Mouse (Mus musculus): ENCODE data around the gene Ifnar1. TPM values are rescaled to one million over a fixed set of nuclear protein-coding genes. Genes with fewer than 3 reads are reported as not detected.
"Not testable (repeated sequence)": the region's sequence is repeated elsewhere in the genome, so short reads cannot be mapped to it uniquely, and the experiment has no call there.

Ifnar1 gene
- total RNA-seq, 4 experiments from 2014 or later: 45.4 to 56.2 (median 49.8) TPM

DNA sequence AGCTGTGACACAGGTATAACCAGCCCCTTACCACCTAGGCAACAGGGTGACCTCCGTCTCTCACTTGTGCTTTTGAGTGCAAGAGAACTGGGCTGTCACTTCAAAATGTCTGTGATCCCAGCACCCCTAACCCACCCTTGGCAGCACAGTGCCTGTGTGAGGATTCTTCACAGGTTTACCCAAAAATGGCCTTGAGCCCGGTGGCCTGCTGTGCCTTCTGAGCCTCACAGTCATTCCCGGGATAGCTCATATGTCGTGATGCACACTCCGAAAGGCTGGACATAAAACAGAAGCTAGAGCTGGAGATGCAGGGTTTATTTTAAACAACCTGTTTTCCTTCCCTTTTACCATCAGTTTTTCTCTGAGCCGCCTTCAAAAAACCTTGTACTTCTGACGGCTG, 19.7 kb downstream of the Ifnar1 start:
- DNase-seq (ENCODE audit: low spot score in 2 of 2): no peak

DNA sequence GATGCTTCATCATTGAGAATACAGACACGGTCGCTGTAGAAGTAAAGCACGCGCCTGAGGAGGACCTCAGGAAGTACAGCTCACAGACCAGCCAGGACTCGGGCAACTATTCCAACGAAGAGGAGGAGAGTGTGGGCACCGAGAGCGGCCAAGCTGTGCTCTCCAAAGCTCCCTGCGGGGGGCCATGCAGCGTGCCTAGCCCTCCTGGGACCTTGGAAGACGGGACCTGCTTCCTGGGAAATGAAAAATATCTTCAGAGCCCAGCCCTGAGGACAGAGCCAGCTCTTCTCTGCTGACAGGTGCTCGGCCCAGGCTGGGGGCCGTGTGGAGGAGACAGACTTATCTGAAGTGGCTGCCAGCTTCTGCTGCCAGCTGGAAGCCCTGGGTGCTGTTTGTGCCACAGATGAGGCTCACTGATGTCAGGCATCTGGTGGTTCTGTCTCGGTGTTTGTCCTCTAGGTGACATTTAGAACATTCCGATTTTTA, 20.1 kb downstream of the Ifnar1 start:
- DNase-seq (ENCODE audit: low spot score in 2 of 2): no peak

DNA sequence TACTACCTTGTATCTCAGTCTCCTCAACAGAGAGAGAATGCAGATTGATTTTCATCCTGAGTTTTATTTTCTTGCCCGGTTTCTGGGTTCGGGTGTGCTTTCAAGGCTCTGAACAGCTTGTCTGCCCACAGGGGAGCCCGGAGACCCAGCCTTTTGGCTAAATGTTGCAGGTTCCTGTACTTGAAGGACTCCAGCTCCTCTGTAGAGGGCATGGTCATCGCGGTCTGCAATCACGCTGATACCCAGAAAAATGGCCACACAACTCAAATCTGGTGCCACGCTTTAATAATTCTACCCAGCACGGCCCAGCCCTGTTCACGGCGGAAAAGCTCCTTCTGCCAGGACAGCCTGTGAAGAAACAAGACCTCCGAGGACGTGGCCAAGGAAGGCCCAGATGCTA, 21.4 kb downstream of the Ifnar1 start:
- no peak for DNase-seq (ENCODE audit: low spot score in 2 of 2)

DNA sequence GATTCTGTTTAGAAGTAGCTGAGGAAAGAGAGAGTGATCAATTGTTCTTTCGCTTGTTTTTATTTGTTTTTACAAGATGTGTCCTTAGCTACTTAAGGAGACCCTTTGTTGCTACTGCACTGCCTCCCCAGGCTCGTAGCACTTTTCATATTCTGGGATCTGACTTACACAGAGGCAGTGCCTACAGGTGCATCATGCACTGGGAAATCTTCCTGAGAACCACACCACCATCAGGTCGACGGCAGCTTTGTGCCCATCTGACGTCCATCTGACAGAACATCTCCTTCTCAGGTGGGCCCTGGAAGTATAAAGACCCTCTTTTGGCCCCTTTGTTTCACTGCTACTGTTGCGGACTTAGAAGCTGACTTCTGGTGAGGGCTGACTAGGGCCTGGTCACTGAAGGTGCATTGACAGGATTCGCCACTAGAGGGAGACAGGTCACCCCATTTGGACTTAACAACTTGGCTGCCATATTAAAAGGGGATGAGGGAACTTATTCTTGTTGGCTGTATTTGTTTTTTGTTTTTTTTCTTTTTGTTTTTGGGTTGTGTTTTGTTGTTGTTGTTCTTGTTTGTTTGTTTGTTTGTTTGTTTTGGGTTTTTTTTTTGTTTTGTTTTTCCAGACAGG, 27.2 kb downstream of the Ifnar1 start:
- peak; percentile 50 to 72 for DNase-seq (ENCODE audit: low spot score in 2 of 2)

DNA sequence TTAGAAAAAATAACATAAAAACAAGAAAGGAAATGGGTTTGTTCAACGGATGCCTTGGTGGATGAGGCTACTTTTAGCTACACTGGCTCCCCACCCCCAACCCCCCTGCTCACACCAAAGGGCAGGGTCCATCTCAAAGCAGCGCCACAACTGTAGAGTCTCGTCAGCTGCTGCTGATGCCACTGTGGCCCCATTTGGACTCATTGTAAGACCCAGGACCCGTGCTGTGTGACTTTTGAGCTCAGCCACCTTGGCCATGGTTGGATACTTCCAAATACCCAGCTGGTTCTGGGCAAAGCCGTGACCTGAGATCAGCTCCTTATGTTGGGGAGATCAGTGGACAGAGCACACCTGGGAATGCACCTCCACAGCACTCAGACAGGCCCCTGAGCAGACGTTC, 28.1 kb downstream of the Ifnar1 start:
- no peak for DNase-seq (ENCODE audit: low spot score in 2 of 2)

DNA sequence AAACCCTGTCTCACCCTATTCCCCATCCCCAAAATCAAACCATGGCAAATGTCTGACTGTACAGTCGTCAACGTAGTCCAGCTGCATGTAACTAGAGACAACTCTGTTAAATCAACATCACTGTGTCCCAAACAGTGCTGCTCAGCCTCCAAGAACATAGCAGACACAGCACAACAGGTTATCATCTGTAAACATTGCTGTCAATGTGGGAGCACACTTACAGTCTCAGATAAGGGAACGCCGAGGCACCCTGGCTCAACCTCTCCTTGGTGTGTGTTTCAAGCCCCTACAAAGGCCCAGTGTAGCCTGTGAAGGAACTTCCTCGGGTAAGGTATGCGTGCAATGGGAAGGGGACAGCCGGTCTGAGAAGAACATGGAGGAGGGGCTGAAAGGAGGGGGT, 32.0 kb downstream of the Ifnar1 start:
- DNase-seq (ENCODE audit: low spot score in 2 of 2): no peak

DNA sequence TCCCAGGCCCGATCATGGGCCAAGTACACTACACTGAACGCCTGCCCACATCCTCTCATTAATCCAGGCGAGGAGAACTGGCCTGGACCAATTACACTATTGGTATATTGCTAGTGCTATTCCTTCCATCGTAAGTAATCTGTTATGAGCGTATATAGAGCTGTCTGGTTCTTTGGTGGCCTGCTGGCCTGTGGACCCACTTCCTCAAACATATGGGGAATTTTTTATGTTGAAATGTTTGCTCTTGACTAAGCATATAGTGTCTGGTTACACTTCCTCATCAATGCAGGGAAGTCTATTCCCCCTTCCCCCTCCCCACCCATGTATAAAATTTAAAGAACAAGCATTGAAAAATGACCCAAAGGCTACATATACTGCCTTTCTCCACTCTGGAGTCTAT, 37.0 kb downstream of the Ifnar1 start:
- DNase-seq (ENCODE audit: low spot score in 2 of 2): no peak

DNA sequence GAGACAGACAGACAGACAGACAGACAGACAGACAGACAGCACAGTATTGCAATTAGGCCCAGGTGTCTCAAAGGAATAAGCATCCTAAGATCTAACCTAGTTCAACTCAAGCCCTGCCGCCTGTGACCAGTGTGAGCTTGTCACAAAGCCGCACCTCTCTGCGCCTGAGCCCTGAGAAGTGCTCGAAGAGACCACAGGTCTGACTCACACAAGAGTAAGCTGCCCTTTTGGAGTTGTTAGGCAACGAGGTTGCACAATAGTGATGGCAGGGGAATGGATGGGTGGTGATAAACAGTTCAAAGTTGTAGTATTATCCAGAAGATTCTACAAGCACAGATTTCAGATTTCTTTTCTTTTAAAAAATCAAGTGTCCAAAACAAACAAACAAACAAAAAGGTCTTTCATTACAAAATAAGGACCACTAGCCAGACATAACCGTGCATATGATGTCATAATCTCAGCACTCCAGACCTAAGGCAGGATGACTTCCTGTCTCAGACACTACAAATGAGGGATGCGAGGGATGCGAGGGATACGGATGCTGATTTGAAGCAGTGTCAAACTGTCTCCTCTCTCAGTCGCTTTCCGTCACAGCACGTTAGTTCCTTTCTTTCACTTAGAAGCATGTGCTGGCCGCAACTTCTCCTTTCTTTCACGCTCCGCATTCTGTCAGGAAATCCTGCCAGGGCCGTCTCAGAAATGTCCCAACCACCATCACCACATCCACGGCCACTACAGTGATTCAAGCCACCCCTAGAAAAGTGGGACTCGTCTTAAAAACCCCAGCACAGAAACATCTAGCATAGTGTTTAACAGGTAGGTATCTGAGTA, 37.7 kb downstream of the Ifnar1 start:
- no peak for DNase-seq (ENCODE audit: low spot score in 2 of 2)

DNA sequence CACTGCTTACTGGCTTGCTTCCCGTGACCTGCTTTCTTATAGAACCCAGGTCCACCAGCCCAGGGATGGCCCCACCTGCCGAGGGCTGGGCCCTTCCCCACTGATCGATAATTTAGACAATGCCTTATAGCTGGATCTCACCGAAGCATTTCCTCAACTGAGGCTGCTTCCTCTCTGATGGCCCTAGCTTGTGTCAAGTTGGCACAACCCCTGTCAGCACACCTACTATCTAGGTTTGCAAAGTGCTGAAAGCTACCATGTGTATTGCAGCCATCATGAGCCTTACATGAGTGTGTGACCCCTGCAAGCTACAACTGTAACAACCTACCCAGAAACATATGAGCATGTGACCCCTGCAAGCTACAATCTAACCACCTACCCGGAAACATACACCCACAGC, 39.2 kb downstream of the Ifnar1 start:
- no peak for DNase-seq (ENCODE audit: low spot score in 2 of 2)

DNA sequence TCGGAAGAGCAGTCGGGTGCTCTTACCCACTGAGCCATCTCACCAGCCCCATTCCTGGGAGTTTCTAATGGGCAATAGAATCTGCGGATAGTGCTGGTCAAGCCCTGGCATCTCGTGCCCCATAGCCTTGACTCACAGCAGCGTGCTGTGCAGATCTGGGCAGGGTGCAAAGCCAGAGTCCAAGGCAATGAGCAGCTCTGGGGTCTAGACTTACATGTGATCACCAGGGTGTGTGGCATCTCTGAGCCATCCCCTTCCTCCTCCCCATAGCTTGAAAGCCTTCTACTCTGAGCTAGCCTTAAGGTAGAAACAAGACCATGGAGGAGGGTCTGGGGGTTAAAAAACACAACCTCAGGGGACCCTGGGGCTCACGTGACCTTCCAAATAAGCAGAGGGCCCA, 41.2 kb downstream of the Ifnar1 start:
- DNase-seq (ENCODE audit: low spot score in 2 of 2): no peak

DNA sequence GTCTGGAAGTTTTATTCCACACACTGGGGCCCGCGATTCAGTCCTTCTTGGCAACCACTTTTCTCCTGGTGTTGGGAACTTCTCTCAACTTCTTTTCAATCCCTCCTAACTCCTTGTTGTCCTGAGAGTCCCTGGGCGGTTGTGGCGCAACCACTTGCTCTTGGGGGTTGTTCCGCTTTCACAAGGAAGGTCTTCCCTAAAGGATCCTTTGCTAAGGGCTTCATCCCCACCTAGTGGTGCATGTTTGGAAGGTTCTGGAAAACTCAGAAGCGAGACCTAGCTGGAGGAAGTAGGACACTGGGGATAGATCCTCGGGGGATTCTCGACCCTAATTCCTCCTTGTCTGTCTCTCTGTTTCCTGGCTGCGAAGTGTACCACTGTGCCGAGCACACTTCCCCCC, 42.0 kb downstream of the Ifnar1 start:
- DNase-seq (ENCODE audit: low spot score in 2 of 2): no peak

DNA sequence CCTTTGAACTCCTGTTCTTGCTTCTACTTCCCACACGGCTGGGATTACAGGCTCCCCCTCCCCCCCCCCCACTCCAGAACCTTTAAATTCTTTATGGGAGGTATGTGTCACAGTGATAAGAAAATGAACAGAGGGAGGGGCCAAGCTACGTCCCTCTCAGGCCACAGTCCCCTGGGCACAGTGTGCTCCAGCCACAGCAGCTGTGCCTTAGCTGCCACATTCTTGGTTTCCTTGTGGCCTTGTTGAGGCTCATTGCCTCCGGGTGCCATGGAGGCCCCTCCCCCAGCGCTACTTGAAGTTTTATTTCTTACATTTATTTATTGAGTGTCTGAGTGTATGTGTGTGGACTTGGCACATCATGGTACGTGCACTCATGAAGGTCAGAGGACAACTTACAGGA, 42.5 kb downstream of the Ifnar1 start:
- no peak for DNase-seq (ENCODE audit: low spot score in 2 of 2)

DNA sequence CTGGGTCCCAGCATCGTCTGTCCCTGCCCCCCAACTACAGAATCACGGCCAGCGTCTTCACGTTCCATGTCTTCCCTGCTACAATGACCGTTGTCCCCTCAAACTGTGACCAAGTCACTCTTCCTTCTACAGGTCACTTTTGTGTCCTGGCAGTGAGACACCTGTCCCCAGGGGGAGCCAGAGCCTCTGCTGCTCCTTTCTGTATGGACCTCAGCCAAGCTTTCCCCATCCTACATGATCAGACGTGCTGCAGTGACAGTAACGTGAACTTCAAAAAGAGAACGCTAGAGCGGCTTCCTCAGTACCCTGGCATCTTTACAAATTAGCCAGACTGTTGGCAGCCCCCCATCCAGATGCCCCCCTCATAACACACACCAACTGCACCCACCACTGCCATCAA, 43.5 kb downstream of the Ifnar1 start:
- no peak for DNase-seq (ENCODE audit: low spot score in 2 of 2)

DNA sequence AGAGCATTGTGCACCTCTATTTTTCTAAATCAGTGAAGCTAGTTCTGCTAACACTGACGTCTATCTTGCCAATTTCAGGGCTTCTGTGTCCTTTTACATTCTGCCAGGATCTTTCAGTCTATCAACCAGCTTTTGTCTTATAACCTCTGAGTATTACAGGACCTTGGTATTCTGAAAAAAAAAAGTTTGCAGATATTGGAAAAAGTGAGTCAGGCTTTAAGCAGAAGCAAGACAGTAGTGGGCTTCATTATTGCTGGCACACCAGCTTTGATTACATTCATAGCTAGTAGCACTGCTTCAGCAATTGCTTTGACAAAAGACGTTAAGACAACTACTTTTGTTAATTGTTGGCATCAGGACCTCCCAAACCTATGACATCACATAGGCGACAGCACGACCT, 45.8 kb downstream of the Ifnar1 start:
- DNase-seq (ENCODE audit: low spot score in 2 of 2): not testable (repeated sequence)

DNA sequence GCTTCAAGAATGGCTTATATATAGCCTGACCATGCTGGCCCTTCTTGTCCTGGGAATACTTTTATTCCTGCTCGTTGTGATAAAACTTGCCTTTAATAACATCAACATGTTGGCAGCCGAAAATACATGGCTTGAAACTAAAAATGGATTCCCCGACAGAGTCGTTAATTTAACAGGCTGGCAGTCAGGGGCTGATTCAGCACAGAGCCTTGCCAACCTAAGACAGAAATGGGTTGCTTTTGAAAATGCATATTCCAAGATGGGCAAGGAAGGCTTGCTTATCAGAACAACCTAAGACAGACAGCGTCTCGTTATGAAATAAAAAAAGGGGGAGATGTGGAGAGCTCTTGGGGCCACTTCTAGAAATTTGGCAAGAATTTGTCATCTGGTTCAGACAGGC, 46.8 kb downstream of the Ifnar1 start:
- DNase-seq (ENCODE audit: low spot score in 2 of 2): no peak

DNA sequence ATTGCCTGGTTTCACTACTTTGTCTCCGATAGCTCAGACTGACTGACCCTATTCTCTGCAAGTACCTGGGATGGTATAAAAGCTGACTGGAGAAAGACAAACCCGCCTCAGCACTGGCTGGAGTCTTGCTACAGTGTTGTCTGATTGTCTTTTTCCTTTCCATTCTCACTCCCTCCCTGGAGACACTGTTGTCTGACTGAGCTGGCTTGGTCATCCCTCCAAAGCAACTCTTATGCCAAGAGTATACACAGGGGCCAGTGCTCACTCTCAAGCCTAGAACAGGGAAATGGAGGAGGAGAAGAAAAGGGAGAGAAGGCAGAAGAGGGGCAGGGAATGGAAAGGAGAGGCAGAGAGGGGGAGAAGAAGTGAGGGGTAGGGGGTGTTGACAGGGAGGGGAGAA, 47.4 kb downstream of the Ifnar1 start:
- no peak for DNase-seq (ENCODE audit: low spot score in 2 of 2)

DNA sequence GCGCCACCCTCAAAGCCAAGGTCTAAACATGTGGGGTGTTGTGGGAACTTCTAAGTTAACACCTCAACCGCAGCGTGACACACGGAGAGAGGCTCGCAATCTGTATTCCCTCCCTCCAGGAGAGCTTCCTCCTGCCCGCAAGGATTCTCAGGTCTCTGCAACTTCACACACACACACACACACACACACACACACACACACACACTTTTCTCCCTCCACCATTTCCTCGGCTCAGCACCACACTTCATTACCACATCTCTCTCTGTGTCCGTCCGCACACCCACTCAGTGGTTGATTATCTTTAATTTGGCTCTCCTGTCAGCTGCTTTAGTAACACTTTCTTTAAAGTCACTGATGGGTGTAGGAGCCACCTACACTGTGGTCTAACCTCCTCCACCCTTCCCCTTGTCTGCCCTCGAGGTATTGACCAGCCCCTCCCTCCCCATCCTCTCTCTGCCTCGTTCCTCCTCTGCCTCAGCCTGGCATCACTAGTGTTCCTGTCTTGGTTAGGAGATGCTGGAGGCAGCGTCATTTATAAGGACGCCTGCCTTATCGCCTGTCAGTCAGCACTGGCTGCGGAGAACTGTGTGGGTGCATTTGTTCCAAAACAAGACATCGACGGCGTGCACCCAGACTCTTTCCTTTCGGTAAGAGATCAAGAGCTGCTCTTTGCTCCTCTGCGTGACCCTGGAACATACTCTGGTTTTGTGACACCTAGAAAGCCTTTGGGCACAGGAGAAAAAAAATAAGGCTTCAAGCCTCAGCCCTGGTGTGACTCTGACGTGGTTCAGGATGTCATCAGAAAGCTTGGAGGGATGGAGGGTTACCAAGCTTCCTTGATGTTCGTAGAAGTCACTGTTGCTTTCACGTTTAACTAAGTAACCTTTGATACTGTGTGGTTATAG, 48.3 kb downstream of the Ifnar1 start:
- no peak for DNase-seq (ENCODE audit: low spot score in 2 of 2)

DNA sequence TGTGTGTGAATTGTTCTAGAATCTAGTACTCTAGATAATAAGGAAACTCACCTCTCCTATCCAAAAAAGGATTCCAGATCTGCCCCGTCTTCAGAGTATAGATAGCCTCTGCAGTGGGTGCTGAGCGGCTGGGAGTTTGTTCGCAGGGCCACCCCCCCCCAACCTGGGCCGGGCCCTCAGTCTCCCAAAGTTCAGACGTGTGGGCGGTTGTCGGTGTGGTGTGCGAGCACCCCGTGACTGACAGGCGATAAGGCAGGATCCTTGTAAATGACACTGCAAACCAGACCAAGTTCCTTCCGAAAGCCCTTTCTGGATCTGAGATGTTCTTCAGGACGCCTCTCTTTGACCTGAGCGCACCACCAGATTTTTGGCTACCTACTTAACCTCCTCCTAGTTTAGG, 49.4 kb downstream of the Ifnar1 start:
- DNase-seq (ENCODE audit: low spot score in 2 of 2): no peak

DNA sequence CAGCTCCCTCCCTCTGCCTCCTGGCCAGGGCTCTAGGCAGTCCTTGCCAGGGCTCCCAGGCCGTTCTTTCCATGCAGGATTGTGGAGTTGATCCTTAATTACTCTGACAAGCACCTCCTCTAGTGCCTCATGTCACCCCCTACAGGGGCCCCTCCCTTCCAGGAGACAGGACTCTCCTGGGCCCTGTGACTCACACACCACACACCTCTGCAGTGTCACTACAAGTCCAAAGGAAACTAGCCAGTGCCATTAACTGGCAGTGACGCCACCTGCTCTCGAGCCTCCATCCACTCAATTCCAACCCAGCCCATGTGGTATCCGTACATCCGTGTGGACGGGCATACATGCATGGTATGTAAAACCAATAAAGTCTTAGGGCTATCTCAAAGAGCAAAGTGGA, 49.9 kb downstream of the Ifnar1 start:
- no peak for DNase-seq (ENCODE audit: low spot score in 2 of 2)

DNA sequence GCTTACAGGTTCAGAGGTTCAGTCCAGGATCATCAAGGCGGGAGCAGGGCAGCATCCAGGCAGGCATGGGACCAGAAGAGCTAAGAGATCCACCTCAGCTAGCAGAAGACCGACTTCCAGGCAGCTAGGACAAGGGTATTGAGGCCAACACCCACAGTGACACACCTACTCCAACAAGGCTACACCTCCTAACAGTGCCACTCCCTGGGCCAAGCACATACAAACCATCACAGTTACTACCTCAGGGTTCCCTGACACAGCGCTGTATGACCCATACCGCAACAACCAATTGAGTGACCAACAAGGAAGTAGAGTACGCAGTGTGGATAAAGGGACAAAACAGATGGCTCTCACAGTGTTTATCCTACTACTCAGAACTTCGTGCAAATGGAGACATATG, 51.3 kb downstream of the Ifnar1 start:
- no peak for DNase-seq (ENCODE audit: low spot score in 2 of 2)

DNA sequence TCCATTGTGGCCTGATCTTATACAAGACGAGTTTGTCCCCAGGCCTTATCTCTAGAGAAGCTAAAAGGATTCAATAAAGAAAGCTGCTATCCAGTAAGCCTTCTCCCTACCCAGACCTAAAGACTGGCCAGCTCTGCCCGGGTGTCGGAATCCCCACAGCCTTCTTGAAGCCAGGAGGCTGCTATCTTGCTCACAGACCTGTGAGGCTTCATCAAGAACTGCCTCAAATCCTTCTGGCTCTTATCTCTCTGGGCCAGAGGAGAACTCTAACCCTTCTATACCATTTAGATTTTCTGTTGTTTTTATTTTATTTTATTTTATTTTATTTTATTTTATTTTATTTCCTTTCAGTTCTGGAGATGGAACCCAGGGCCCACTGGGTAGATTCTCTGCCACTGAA, 52.0 kb downstream of the Ifnar1 start:
- no peak for DNase-seq (ENCODE audit: low spot score in 2 of 2)

DNA sequence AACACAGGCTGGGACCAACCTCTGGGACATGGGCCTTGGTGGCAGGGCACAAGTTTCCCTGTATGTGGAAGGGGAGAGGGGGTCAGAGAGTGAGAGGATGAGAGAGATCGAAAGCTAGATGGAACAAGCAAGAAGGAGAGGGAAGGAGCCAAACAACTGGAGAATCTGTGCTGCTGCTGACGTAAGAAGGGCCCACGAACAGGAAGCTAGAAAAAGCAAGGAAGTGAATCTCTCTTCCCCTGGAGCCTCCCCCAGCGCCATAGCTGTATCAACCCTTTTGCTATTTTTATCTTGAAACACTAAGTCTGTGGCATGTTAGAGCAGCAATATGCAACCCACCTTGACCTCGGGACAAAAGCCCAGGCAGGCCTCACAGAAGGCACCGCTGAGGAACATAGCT, 53.0 kb downstream of the Ifnar1 start:
- DNase-seq (ENCODE audit: low spot score in 2 of 2): no peak
